Mouse (Mus musculus) liver, postnatal 0 days (tissue): ENCODE measurements at regions not wholly inside any gene's neighbourhood (a gene's known extent, or its start where the extent isn't known, plus 50 kb on each side); places are given as distances from the start of the nearest gene placed in this dataset.

ENCODE experiments used
- CTCF ChIP-seq: sonication (generic); IDR thresholded peaks from 2 replicates; pipeline ENCODE4 v1.5.1; 2016; ENCODE audit warnings: antibody characterized with exemption, low read depth
- EP300 ChIP-seq: IDR thresholded peaks from 2 replicates; pipeline ENCODE4 v1.6.1; 2016; ENCODE audit warnings: antibody characterized with exemption, low read depth, mild to moderate bottlenecking

DNA sequence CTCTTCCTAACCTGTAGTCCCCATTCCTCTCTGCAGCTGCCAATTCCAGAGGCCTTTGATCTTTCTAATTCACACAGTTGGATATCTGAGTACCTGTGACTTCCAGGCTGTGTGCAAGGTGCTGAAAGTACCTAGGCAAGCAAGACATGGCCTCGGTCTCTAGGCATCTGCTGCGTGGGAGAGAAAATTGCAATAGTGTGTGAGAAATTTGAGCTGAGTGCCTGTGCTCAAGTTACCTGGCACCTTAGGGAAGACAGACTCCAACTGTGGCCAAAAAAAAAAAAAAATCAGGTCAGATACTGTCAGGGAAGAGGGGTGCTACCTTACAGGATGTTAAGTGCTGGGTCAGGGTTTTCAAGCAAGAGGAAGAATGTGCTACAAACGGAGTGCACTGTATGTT, 514.7 kb upstream of the Mgmt start:
- TF ChIP-seq EP300, result no peak
- no peak for TF ChIP-seq CTCF
